Mouse (Mus musculus): ENCODE measurements at regions not wholly inside any gene's neighbourhood (a gene's known extent, or its start where the extent isn't known, plus 50 kb on each side); places are given as distances from the start of the nearest gene placed in this dataset.

DNA sequence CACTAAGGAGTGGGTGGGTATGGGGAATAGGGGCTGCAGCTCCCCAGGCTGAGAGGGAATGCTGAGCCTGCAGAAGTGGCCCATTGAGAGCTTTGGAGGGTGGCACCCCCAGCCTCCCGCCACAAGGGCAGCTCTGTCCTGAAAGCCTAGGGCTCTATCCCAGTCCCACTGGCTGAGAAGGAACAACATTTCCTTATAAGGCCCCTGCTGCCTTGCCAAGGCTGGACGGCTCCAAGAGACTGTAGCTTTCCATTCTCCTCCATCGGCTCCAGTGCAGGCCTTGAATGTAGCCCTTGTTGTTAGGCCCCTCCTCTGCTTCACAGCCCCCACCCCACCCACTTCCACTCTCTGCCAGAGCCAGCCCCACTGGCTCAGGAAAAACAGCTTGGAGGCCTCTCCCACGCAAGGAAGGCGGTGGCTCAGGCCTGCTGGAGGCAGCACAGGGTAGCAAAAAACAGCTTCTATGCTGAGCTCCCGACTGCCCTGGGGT is 111.1 kb upstream of the Lpp start:
- H3K4me1 ChIP-seq (ENCODE audit: control insufficient read depth, insufficient read depth): no peaks in the 10 kb centered on the region
- no peak overlapping the region for H3K4me2 ChIP-seq (ENCODE audit: low read depth, low read length)
- H3K4me3 ChIP-seq (ENCODE audit: low read depth, low read length): no peak overlapping the region
- no peaks in the 10 kb centered on the region for H3K9me3 ChIP-seq (replicated peaks; ENCODE audit: control insufficient read depth, low read length)
- no peak overlapping the region for H3K9ac ChIP-seq (replicated peaks; ENCODE audit: low read depth, low read length)
- no peaks in the 10 kb centered on the region for H3K27me3 ChIP-seq (ENCODE audit: control insufficient read depth, insufficient read depth, low read length)
- ATAC-seq (ENCODE audit: insufficient read depth, low read depth) (peak; percentile 92), DNase-seq (ENCODE audit: low spot score) (peak; percentile 83)
- TF ChIP-seq EP300 (IDR thresholded peaks at IDR 0.05; ENCODE audit: low read depth) (no peak), CTCF (IDR thresholded peaks at IDR 0.05; ENCODE audit: low read depth) (peak; percentile 50)
- 15% methylated on average over 6 of the region's 6 CpGs for WGBS
- H3K27ac ChIP-seq (ENCODE audit: low read depth): 0 out of 2 replicates have a peak overlapping the region, but pooled peaks have one; percentile 9
- H3K36me3 ChIP-seq (replicated peaks; ENCODE audit: control insufficient read depth, insufficient read depth, low read length): no peaks in the 10 kb centered on the region

DNA sequence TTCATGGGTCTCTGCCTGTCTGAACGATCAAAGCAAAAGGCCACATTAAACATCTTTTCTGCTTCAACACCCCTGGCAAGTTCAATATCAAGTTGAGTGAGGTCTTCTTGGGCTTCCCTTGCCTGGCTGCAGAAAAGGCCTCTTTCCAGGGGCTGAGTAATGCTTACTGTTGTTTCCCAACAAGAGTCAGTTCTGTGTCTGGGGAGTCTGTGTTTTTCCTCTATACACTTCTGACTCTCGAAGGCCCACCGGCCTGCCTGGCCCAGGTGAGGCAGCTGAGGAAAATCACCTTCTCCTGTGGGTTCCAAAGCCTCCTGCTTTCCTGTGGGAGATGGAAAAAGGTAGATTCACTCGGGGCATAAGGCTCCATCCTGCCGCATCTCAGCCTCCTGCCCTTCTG is 111.7 kb upstream of the Lpp start:
- Histone ChIP-seq H3K9ac (replicated peaks; ENCODE audit: low read depth, low read length) (no peak overlapping the region), H3K27me3 (ENCODE audit: control insufficient read depth, insufficient read depth, low read length) (no peaks in the 10 kb centered on the region), H3K4me3 (ENCODE audit: low read depth, low read length) (no peak overlapping the region), H3K4me2 (ENCODE audit: low read depth, low read length) (no peak overlapping the region), H3K9me3 (replicated peaks; ENCODE audit: control insufficient read depth, low read length) (no peaks in the 10 kb centered on the region), H3K27ac (ENCODE audit: low read depth) (0 out of 2 replicates have a peak overlapping the region, but pooled peaks have one; percentile 9), H3K36me3 (replicated peaks; ENCODE audit: control insufficient read depth, insufficient read depth, low read length) (no peaks in the 10 kb centered on the region), H3K4me1 (ENCODE audit: control insufficient read depth, insufficient read depth) (no peaks in the 10 kb centered on the region)
- TF ChIP-seq CTCF (IDR thresholded peaks at IDR 0.05; ENCODE audit: low read depth) (no peak), EP300 (IDR thresholded peaks at IDR 0.05; ENCODE audit: low read depth) (no peak)
- DNase-seq (ENCODE audit: low spot score) (no peak), ATAC-seq (ENCODE audit: insufficient read depth, low read depth) (no peak)
- 86% methylated on average over 5 of the region's 5 CpGs for WGBS

DNA sequence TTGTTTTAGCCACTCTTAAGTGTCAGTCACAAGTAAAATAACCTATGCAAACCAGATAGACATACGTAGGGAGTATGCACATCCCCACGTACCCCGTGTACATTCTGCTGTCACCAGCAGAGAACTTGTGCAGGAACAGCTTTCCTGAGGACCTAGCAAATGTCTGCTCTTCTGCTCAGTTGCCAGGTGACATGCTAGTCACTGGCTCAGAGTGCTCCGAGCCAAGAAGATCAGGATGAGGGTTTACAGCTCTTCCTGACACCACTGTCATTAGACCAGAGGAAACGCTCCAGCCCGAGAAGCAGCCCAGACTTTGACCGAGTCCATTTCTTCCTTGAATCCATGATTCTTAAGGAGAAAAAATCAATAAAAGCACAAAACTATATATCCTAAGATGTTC is 115.5 kb upstream of the Lpp start:
- WGBS: 82% methylated on average over 7 of the region's 7 CpGs
- H3K4me2 ChIP-seq (ENCODE audit: low read depth, low read length): no peak overlapping the region
- DNase-seq (ENCODE audit: low spot score): no peak

DNA sequence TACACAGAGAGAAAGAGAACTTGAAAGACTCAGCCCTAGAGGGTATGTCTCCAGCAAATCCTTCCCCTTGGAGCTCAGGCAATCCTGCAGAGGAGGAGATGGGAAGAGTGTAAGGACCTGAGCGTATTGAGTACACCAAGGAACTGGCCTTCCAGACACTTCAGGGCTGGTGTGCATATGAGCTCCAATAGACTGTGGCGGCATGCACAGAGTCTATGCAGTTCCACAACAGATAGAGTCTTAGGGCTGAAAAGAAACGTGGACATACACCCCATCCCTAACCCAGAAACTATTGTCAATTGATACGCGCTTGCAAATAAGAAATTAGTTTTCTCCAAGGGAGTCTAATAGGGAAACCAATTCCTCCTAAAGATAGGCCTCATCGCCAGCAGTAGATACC is 130.6 kb upstream of the Lpp start:
- no peak overlapping the region for H3K4me3 ChIP-seq (ENCODE audit: low read depth, low read length)
- ATAC-seq (ENCODE audit: insufficient read depth, low read depth): no peak

More for the DNA sequence above, 115.5 kb upstream of the Lpp start:
- H3K36me3 ChIP-seq (replicated peaks; ENCODE audit: control insufficient read depth, insufficient read depth, low read length): no peaks in the 10 kb centered on the region
- no peak overlapping the region for H3K4me3 ChIP-seq (ENCODE audit: low read depth, low read length)
- no peaks in the 10 kb centered on the region for H3K9me3 ChIP-seq (replicated peaks; ENCODE audit: control insufficient read depth, low read length)
- no peaks in the 10 kb centered on the region for H3K4me1 ChIP-seq (ENCODE audit: control insufficient read depth, insufficient read depth)
- H3K27ac ChIP-seq (ENCODE audit: low read depth): no peak overlapping the region
- TF ChIP-seq EP300 (IDR thresholded peaks at IDR 0.05; ENCODE audit: low read depth) (no peak), CTCF (IDR thresholded peaks at IDR 0.05; ENCODE audit: low read depth) (no peak)
- H3K9ac ChIP-seq (replicated peaks; ENCODE audit: low read depth, low read length): no peak overlapping the region
- H3K27me3 ChIP-seq (ENCODE audit: control insufficient read depth, insufficient read depth, low read length): no peaks in the 10 kb centered on the region
- no peak for ATAC-seq (ENCODE audit: insufficient read depth, low read depth)

GRCm38 (mm10) chr16:24259711-24260230 is 133.5 kb upstream of the Lpp start:
- WGBS: 66% methylated on average over 3 of the region's 3 CpGs

More for the DNA sequence above, 130.6 kb upstream of the Lpp start:
- Histone ChIP-seq H3K4me2 (ENCODE audit: low read depth, low read length) (no peak overlapping the region), H3K9me3 (replicated peaks; ENCODE audit: control insufficient read depth, low read length) (no peaks in the 10 kb centered on the region), H3K27ac (ENCODE audit: low read depth) (no peak overlapping the region; the same call in 1 of the 2 replicates), H3K9ac (replicated peaks; ENCODE audit: low read depth, low read length) (no peak overlapping the region), H3K36me3 (replicated peaks; ENCODE audit: control insufficient read depth, insufficient read depth, low read length) (no peaks in the 10 kb centered on the region), H3K4me1 (ENCODE audit: control insufficient read depth, insufficient read depth) (no peaks in the 10 kb centered on the region), H3K27me3 (ENCODE audit: control insufficient read depth, insufficient read depth, low read length) (no peaks in the 10 kb centered on the region)
- DNase-seq (ENCODE audit: low spot score): no peak
- 90% methylated on average over 6 of the region's 6 CpGs for WGBS
- TF ChIP-seq EP300 (IDR thresholded peaks at IDR 0.05; ENCODE audit: low read depth) (no peak), CTCF (IDR thresholded peaks at IDR 0.05; ENCODE audit: low read depth) (no peak)

DNA sequence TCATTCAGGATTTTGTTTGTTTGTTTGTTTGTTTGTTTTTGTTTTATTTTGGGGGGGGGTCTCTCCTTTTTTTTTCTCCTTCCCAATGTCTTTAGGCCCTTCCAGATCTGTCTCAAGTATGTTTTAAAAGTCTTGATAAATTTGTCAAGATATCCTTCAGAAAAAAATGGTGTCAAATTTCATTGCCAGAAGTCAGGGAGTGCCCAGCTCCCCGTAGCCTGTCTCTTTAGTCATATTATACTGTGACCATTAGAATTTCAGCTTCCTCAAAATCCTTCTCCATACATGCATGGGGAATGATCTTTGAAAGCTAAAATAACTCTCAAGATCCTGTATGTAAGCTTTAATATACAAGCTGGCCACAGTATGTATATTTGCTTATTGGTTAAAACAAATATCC is 134.3 kb upstream of the Lpp start:
- WGBS: 61% methylated on average over 1 of the region's 1 CpGs
- DNase-seq (ENCODE audit: low spot score) (no peak), ATAC-seq (ENCODE audit: insufficient read depth, low read depth) (no peak)
- Histone ChIP-seq H3K9ac (replicated peaks; ENCODE audit: low read depth, low read length) (no peak overlapping the region), H3K27ac (ENCODE audit: low read depth) (no peak overlapping the region), H3K27me3 (ENCODE audit: control insufficient read depth, insufficient read depth, low read length) (no peaks in the 10 kb centered on the region), H3K4me1 (ENCODE audit: control insufficient read depth, insufficient read depth) (no peaks in the 10 kb centered on the region), H3K4me3 (ENCODE audit: low read depth, low read length) (no peak overlapping the region), H3K4me2 (ENCODE audit: low read depth, low read length) (no peak overlapping the region), H3K9me3 (replicated peaks; ENCODE audit: control insufficient read depth, low read length) (no peaks in the 10 kb centered on the region), H3K36me3 (replicated peaks; ENCODE audit: control insufficient read depth, insufficient read depth, low read length) (no peaks in the 10 kb centered on the region)
- no peak for TF ChIP-seq EP300 (IDR thresholded peaks at IDR 0.05; ENCODE audit: low read depth)
- TF ChIP-seq CTCF (IDR thresholded peaks at IDR 0.05; ENCODE audit: low read depth): no peak

More at GRCm38 (mm10) chr16:24259711-24260230, 133.5 kb upstream of the Lpp start:
- ATAC-seq (ENCODE audit: insufficient read depth, low read depth): no peak
- Histone ChIP-seq H3K27me3 (ENCODE audit: control insufficient read depth, insufficient read depth, low read length) (no peaks in the 10 kb centered on the region), H3K9me3 (replicated peaks; ENCODE audit: control insufficient read depth, low read length) (no peaks in the 10 kb centered on the region), H3K36me3 (replicated peaks; ENCODE audit: control insufficient read depth, insufficient read depth, low read length) (no peaks in the 10 kb centered on the region), H3K4me3 (ENCODE audit: low read depth, low read length) (no peak overlapping the region), H3K4me2 (ENCODE audit: low read depth, low read length) (no peak overlapping the region), H3K4me1 (ENCODE audit: control insufficient read depth, insufficient read depth) (no peaks in the 10 kb centered on the region), H3K27ac (ENCODE audit: low read depth) (peak overlapping the region; percentile 64; the same call in 1 of the 2 replicates), H3K9ac (replicated peaks; ENCODE audit: low read depth, low read length) (no peak overlapping the region)
- no peak for TF ChIP-seq CTCF (IDR thresholded peaks at IDR 0.05; ENCODE audit: low read depth)
- no peak for TF ChIP-seq EP300 (IDR thresholded peaks at IDR 0.05; ENCODE audit: low read depth)
- DNase-seq (ENCODE audit: low spot score): no peak

All from heart, postnatal 0 days (tissue).